Mouse (Mus musculus) spleen, adult 12 weeks (tissue): ENCODE data around the gene Slc16a7.

Experiments used
- DNase-seq: peaks from one replicate; pipeline ENCODE4 v3.0.0; 2022; ENCODE audit warnings: low spot score

Slc16a7 gene

GRCm38 (mm10) chr10:125388876-125389786 lies at the start of gene Slc16a7:
Gene Slc16a7 (minus strand): TSS chr10:125389465.
- peak; percentile 25 for DNase-seq

GRCm38 (mm10) chr10:125418795-125419194 lies 29.5 kb upstream of the Slc16a7 start:
- no peak for DNase-seq

GRCm38 (mm10) chr10:125399796-125400195 lies 10.5 kb upstream of the Slc16a7 start:
- DNase-seq, result no peak

GRCm38 (mm10) chr10:125390011-125390410 lies 746 bp upstream of the Slc16a7 start:
- DNase-seq, result no peak

GRCm38 (mm10) chr10:125388481-125388875 lies 787 bp downstream of the Slc16a7 start:
- DNase-seq, result no peak

- no peak for DNase-seq
These were observed 1.4 kb downstream of the Slc16a7 start for GRCm38 (mm10) chr10:125387782-125388415.

GRCm38 (mm10) chr10:125375526-125375925 lies 13.7 kb downstream of the Slc16a7 start:
- no peak for DNase-seq

GRCm38 (mm10) chr10:125372666-125373065 lies 16.6 kb downstream of the Slc16a7 start:
- DNase-seq, result no peak

GRCm38 (mm10) chr10:125371451-125371850 lies 17.8 kb downstream of the Slc16a7 start:
- no peak for DNase-seq

GRCm38 (mm10) chr10:125370037-125370610 lies 19.1 kb downstream of the Slc16a7 start:
- peak; percentile 15 for DNase-seq

- DNase-seq, result no peak
These were observed 30.8 kb downstream of the Slc16a7 start for GRCm38 (mm10) chr10:125358479-125358878.

- DNase-seq, result no peak
These were observed 36.5 kb downstream of the Slc16a7 start for GRCm38 (mm10) chr10:125352805-125353204.

- no peak for DNase-seq
These were observed 41.1 kb downstream of the Slc16a7 start for GRCm38 (mm10) chr10:125348171-125348570.

- no peak for DNase-seq
These were observed 42.1 kb downstream of the Slc16a7 start for GRCm38 (mm10) chr10:125347149-125347548.

GRCm38 (mm10) chr10:125346364-125346763 lies 42.9 kb downstream of the Slc16a7 start:
- DNase-seq, result no peak

- no peak for DNase-seq
These were observed 43.7 kb downstream of the Slc16a7 start for GRCm38 (mm10) chr10:125345583-125345982.

- no peak for DNase-seq
These were observed 47.1 kb downstream of the Slc16a7 start for GRCm38 (mm10) chr10:125342204-125342603.

GRCm38 (mm10) chr10:125333799-125334198 lies 55.5 kb downstream of the Slc16a7 start:
- no peak for DNase-seq

GRCm38 (mm10) chr10:125331334-125331733 lies 57.9 kb downstream of the Slc16a7 start:
- DNase-seq, result no peak

- DNase-seq, result no peak
These were observed 60.8 kb downstream of the Slc16a7 start for GRCm38 (mm10) chr10:125328331-125329063.

- DNase-seq, result no peak
These were observed 64.2 kb downstream of the Slc16a7 start for GRCm38 (mm10) chr10:125324871-125325565.
